Mouse (Mus musculus) embryonic facial prominence, embryonic 11.5 days (tissue): ENCODE results near the gene Smim4. TPM values are rescaled to one million over a fixed set of nuclear protein-coding genes. Genes with fewer than 3 reads are reported as not detected.

Experiments
- ATAC-seq: fragments of 200-750 bp; cut with Nextera tagmentation; replicated peaks from 2 replicates; pipeline ENCODE4 v1.8.0; 2017; ENCODE audit warnings: low read depth; ENCODE audit not compliant: insufficient number of reproducible peaks, low FRiP score, low TSS enrichment
- DNase-seq: peaks from one replicate; pipeline ENCODE4 v3.0.0-alpha.2; 2015; ENCODE audit warnings: low spot score
- H3K27ac ChIP-seq: fragments of 300-500 bp; sonication (generic); replicated peaks from 2 replicates; pipeline ENCODE4 v1.5.1; 2014; ENCODE audit warnings: mild to moderate bottlenecking, low read depth, low read length, control low read depth
- H3K27me3 ChIP-seq: fragments of 300-500 bp; sonication (generic); 2 replicates; pipeline ENCODE4 v1.6.1; 2014; ENCODE audit warnings: mild to moderate bottlenecking, low read length, moderate library complexity, mixed read lengths; ENCODE audit not compliant: control insufficient read depth, insufficient read depth
- H3K36me3 ChIP-seq: fragments of 300-500 bp; sonication (generic); replicated peaks from 2 replicates; pipeline ENCODE4 v1.6.1; 2014; ENCODE audit warnings: low read depth, mild to moderate bottlenecking, low read length, moderate library complexity, mixed read lengths; ENCODE audit not compliant: control insufficient read depth, insufficient read depth
- H3K4me1 ChIP-seq: fragments of 300-500 bp; sonication (generic); 2 replicates; pipeline ENCODE4 v1.6.1; 2014; ENCODE audit warnings: low read length, mixed read lengths; ENCODE audit not compliant: control insufficient read depth, insufficient read depth
- H3K4me2 ChIP-seq: fragments of 300-500 bp; sonication (generic); 2 replicates; pipeline ENCODE4 v1.6.1; 2014; ENCODE audit warnings: low read depth, mild to moderate bottlenecking, control low read depth, low read length, moderate library complexity
- H3K4me3 ChIP-seq: fragments of 300-500 bp; sonication (generic); 2 replicates; pipeline ENCODE4 v1.5.1; 2014; ENCODE audit warnings: low read depth, low read length, control low read depth
- H3K9ac ChIP-seq: fragments of 300-500 bp; sonication (generic); replicated peaks from 2 replicates; pipeline ENCODE4 v1.6.1; 2014; ENCODE audit warnings: mild to moderate bottlenecking, control low read depth, low read length
- H3K9me3 ChIP-seq: fragments of 300-500 bp; sonication (generic); replicated peaks from 2 replicates; pipeline ENCODE4 v1.6.1; 2016; ENCODE audit warnings: mild to moderate bottlenecking, low read length, inconsistent platforms, mixed read lengths; ENCODE audit not compliant: control insufficient read depth
- WGBS: fragments of 180-500 bp; shearing (Covaris S2); extraction: QIAGEN DNeasy Blood & Tissue Kit; methylation state at CpG from one replicate; pipeline ENCODE4 v1.1.7; 2014; 5-methylcytosine and 5-hydroxymethylcytosine counted together
- polyA plus RNA-seq: library from polyadenylated mRNA; unstranded; fragments of >200 nt; fragmentation: Nextera tagmentation; extraction: Ambion mirVana; gene quantifications from 2 replicates; pipeline ENCODE4 v1.2.1, GENCODE M21; 2014

Smim4 gene
- polyA plus RNA-seq, 1 experiment from 2014 or later = 56.8 TPM

DNA sequence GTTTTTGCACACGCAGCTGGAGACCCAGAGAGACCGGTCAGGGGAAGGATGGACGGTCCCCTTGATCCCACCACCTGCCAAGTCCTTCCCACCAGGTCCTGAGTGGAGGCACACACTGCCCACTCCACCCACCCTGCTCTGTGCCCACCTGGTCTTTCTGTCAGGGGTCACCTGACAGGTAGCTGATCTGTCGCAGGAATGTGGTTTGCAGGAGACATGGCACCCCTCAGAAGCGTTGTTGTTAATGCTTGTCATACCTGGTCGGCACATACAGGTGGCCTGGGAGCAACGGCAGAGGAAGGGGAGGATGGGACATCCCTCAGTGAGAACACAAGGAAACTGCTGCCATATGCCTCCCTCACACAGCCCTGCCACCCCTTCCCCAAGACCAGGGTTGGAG is 32.4 kb upstream of the Smim4 start:
- DNase-seq (no peak), ATAC-seq (no peak)
- Histone ChIP-seq H3K4me3 (no peak overlapping the region), H3K27ac (no peak overlapping the region), H3K36me3 (no peaks in the 10 kb centered on the region), H3K9ac (no peak overlapping the region), H3K4me2 (no peak overlapping the region), H3K9me3 (no peaks in the 10 kb centered on the region), H3K27me3 (no peaks in the 10 kb centered on the region), H3K4me1 (no peaks in the 10 kb centered on the region)
- WGBS = 89% methylated on average over 7 of the region's 7 CpGs

DNA sequence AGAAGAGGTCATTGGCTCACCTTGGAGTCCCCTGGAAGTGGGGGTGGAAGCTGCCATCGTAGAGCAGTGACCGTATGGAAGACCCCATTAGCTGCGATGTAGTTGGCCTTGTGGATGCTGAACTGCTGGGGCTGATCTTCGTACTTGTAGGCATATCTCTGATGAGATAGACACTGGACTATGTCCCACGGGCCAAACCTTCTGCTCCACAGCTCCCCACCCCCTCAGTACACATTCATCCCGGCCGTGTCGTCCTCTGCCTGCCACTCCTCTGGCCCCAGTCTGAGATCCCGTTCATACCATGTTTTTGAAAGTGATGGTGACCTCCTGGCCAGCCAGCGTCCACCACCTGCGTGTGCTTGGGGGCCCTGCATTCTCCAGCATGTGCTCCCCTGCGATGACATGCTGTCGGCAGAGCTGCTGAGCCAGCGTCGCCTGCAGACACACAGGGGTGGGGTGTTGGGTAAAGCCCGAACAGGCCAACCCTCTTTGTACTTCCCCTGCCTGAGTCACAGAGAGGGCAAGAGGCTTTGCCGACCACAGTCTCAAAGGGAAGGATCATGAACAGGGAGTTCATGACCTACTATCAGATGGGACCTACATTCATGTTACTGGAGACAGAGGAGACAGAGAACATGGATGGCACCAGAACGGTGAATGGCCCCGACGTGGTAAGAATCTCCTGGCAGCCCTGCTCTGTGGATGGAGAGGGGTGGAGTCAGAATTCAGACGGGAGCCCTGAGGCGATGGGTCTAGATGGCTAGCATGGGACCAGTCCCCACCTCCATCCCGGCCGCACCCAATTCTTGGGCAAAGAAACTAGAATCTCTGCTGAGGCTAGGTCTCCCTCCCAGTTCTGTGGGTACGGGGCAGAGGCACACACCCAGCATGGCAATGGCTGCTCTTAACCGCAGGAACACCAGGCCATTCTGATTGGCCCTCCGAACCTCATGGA is 31.7 kb upstream of the Smim4 start:
- Histone ChIP-seq H3K27me3 (no peaks in the 10 kb centered on the region), H3K9me3 (no peaks in the 10 kb centered on the region), H3K4me2 (no peak overlapping the region), H3K9ac (no peak overlapping the region), H3K27ac (no peak overlapping the region), H3K4me3 (no peak overlapping the region), H3K4me1 (no peaks in the 10 kb centered on the region), H3K36me3 (no peaks in the 10 kb centered on the region)
- ATAC-seq = no peak
- WGBS = 78% methylated on average over 27 of the region's 27 CpGs
- no peak for DNase-seq

DNA sequence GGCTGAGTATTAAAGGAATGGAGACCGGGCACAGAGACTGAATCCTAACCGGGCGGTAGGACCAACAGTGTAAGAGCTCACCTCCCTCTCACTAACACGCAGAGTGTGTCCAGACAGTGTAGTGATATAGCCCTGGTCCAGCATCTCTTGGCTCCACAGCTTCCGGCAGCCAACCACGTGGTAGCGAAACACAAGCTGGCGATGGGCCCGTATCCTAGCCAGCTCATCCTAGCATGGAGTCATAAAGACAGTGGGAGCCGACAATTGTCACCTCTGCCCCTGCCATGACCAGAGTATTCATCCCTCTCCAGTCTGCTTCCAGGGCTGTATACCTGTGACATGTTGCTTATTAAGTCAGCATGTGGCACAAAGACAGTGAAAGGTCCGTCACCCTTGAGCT is 16.9 kb upstream of the Smim4 start:
- no peak overlapping the region for H3K9ac ChIP-seq
- no peak for ATAC-seq
- no peak overlapping the region for H3K4me2 ChIP-seq
- no peaks in the 10 kb centered on the region for H3K4me1 ChIP-seq
- peaks cover 6% of the 10 kb centered on the region for H3K36me3 ChIP-seq
- no peak for DNase-seq
- H3K4me3 ChIP-seq = no peak overlapping the region
- H3K27me3 ChIP-seq = no peaks in the 10 kb centered on the region
- H3K27ac ChIP-seq = no peak overlapping the region
- no peaks in the 10 kb centered on the region for H3K9me3 ChIP-seq
- 92% methylated on average over 11 of the region's 11 CpGs for WGBS

DNA sequence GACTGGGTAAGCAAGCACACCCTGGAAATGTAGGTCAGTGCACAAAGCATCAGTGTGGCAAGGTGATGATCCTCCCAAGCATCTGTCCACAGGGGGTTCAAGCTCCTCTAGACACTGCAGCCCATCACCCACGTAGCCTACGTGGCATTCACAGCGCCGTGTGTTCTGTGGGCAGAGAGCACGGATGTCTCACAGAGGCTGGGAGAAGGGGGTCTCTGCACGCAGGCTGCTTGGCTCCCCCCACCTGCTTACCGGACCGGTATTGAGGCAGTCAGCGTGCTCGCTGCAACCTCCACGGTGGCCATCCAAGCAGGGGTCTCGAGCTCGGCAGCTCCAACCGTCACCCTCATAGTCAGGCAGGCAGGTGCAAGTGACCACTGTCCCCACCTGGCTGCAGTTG is 12.3 kb upstream of the Smim4 start:
- H3K4me1 ChIP-seq = no peaks in the 10 kb centered on the region
- WGBS = 94% methylated on average over 14 of the region's 14 CpGs
- H3K9ac ChIP-seq = no peak overlapping the region
- H3K27ac ChIP-seq = no peak overlapping the region
- DNase-seq (no peak), ATAC-seq (no peak)
- H3K27me3 ChIP-seq = no peaks in the 10 kb centered on the region
- H3K4me2 ChIP-seq = no peak overlapping the region
- H3K9me3 ChIP-seq = no peaks in the 10 kb centered on the region
- no peak overlapping the region for H3K4me3 ChIP-seq
- peaks cover 40% of the 10 kb centered on the region for H3K36me3 ChIP-seq

DNA sequence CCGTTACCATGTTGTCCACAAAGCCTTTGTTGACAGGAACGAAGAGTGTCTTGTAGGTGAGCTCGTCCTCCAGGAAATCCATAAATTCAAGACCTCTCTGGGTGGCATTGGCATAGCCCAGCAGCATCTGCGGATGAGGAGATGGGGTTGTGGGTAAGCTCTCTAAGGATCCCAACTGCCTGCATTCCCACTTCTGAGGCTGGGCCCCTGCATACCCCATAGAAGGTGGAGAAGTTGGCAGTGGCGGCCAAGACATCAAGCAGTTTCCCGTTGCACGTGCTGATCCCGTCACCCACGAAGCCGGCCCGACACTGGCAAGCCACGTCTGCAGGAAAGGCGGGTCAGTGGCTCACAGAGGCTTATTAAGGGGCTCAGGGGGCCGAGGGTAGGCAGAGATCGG is 11.4 kb upstream of the Smim4 start:
- no peaks in the 10 kb centered on the region for H3K9me3 ChIP-seq
- no peak for DNase-seq
- H3K27me3 ChIP-seq = no peaks in the 10 kb centered on the region
- H3K4me2 ChIP-seq = no peak overlapping the region
- H3K4me1 ChIP-seq = no peaks in the 10 kb centered on the region
- no peak overlapping the region for H3K27ac ChIP-seq
- no peak overlapping the region for H3K4me3 ChIP-seq
- ATAC-seq = no peak
- peaks cover 46% of the 10 kb centered on the region for H3K36me3 ChIP-seq
- WGBS = 90% methylated on average over 15 of the region's 15 CpGs
- H3K9ac ChIP-seq = no peak overlapping the region

DNA sequence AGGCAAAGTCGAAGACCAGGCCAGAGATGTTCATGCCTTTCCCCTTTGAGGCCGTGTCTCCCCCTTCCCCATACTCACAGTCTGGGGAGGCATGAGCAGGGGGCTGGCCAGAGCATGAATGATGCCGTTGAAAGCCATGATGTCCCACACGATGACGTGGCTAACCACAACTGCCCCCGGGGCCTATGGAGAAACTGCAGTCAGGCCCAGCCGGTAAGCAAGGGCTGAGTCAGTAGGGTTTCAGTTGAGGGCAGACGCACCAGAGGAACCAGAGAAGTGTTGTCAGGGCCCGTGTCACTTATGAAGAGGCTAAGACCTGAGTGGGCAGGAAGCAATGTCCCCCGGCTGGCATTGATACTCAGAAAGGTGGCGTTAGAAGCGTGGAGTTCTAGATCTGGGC is 10.9 kb upstream of the Smim4 start:
- H3K27me3 ChIP-seq = no peaks in the 10 kb centered on the region
- no peak overlapping the region for H3K9ac ChIP-seq
- 91% methylated on average over 12 of the region's 12 CpGs for WGBS
- no peak for DNase-seq
- H3K27ac ChIP-seq = no peak overlapping the region
- ATAC-seq = no peak
- H3K36me3 ChIP-seq = peaks cover 46% of the 10 kb centered on the region
- H3K4me1 ChIP-seq = no peaks in the 10 kb centered on the region
- no peak overlapping the region for H3K4me2 ChIP-seq
- no peaks in the 10 kb centered on the region for H3K9me3 ChIP-seq
- H3K4me3 ChIP-seq = no peak overlapping the region

DNA sequence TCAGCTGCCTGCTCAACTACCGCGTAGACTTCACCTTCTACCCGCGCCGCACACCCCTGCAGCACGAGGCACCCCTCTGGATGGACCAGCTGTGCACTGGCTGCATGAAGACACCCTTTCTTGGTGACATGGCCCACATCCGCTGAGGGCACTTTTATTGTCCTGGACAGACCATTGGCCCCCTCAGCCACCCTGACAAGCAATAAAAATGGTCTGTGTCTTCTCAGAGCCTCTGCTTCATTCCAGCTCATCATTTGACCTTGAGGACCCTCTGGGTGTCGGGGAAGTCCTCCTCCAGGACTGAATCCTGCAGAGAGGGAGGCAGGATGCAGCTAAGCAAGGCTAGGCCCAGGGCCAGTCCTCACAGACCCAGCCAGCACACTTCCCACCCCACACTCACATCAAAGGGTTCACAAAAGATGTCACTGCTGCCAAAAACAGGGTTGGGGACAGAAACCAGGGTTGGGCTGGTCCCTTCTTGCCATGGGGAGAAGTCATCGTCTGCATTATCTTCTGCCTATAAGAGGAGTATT is 10.2 kb upstream of the Smim4 start:
- Histone ChIP-seq H3K27me3 (no peaks in the 10 kb centered on the region), H3K9ac (no peak overlapping the region), H3K9me3 (no peaks in the 10 kb centered on the region), H3K27ac (no peak overlapping the region), H3K4me3 (no peak overlapping the region), H3K36me3 (peaks cover 46% of the 10 kb centered on the region), H3K4me1 (no peaks in the 10 kb centered on the region), H3K4me2 (no peak overlapping the region)
- WGBS = 95% methylated on average over 9 of the region's 9 CpGs
- ATAC-seq = no peak
- DNase-seq = no peak

- no peak for ATAC-seq
Measured at GRCm38 (mm10) chr14:31138219-31138896, 9.6 kb upstream of the Smim4 start.

More at GRCm38 (mm10) chr14:31138219-31138896, 9.6 kb upstream of the Smim4 start:
- Histone ChIP-seq H3K27ac (no peak overlapping the region), H3K4me2 (no peak overlapping the region), H3K4me3 (no peak overlapping the region), H3K9me3 (no peaks in the 10 kb centered on the region), H3K36me3 (peaks cover 46% of the 10 kb centered on the region), H3K27me3 (no peaks in the 10 kb centered on the region), H3K9ac (no peak overlapping the region), H3K4me1 (no peaks in the 10 kb centered on the region)
- DNase-seq = no peak
- 84% methylated on average over 29 of the region's 35 CpGs for WGBS
